Mouse (Mus musculus) embryonic facial prominence, embryonic 15.5 days (tissue): ENCODE results near the gene Megf6. TPM values are rescaled to one million over a fixed set of nuclear protein-coding genes. Genes with fewer than 3 reads are reported as not detected.

Experiments
- ATAC-seq: fragments of 200-750 bp; cut with Nextera tagmentation; 2 replicates; pipeline ENCODE4 v1.8.0; 2017; ENCODE audit warnings: low read depth, moderate TSS enrichment; ENCODE audit not compliant: insufficient number of reproducible peaks, low FRiP score, low TSS enrichment
- H3K27ac ChIP-seq: fragments of 300-500 bp; sonication (generic); replicated peaks from 2 replicates; pipeline ENCODE4 v1.5.1; 2015; ENCODE audit warnings: mild to moderate bottlenecking, inconsistent platforms
- H3K27me3 ChIP-seq: fragments of 300-500 bp; sonication (generic); 2 replicates; pipeline ENCODE4 v1.6.1; 2015; ENCODE audit warnings: inconsistent platforms
- H3K36me3 ChIP-seq: fragments of 300-500 bp; sonication (generic); 2 replicates; pipeline ENCODE4 v1.6.1; 2015; ENCODE audit warnings: mild to moderate bottlenecking, inconsistent platforms
- H3K4me1 ChIP-seq: fragments of 300-500 bp; sonication (generic); 2 replicates; pipeline ENCODE4 v1.6.1; 2015; ENCODE audit warnings: inconsistent platforms
- H3K4me2 ChIP-seq: fragments of 300-500 bp; sonication (generic); replicated peaks from 2 replicates; pipeline ENCODE4 v1.6.1; 2015; ENCODE audit warnings: mild to moderate bottlenecking, inconsistent platforms
- H3K4me3 ChIP-seq: fragments of 300-500 bp; sonication (generic); replicated peaks from 2 replicates; pipeline ENCODE4 v1.5.1; 2015; ENCODE audit warnings: mild to moderate bottlenecking, inconsistent platforms
- H3K9ac ChIP-seq: fragments of 300-500 bp; sonication (generic); 2 replicates; pipeline ENCODE4 v1.6.1; 2015; ENCODE audit warnings: inconsistent platforms
- H3K9me3 ChIP-seq: fragments of 300-500 bp; sonication (generic); replicated peaks from 2 replicates; pipeline ENCODE4 v1.6.1; 2016; ENCODE audit warnings: inconsistent platforms
- WGBS: fragments of 180-500 bp; shearing (Covaris S2); methylation state at CpG from one replicate; pipeline ENCODE4 v1.1.7; 2015; 5-methylcytosine and 5-hydroxymethylcytosine counted together
- polyA plus RNA-seq: library from polyadenylated mRNA; unstranded; fragments of >200 nt; fragmentation: Nextera tagmentation; extraction: Ambion mirVana; gene quantifications from 2 replicates; pipeline ENCODE4 v1.2.1, GENCODE M21; 2015

Megf6 gene
- polyA plus RNA-seq, 1 experiment from 2014 or later: 146 TPM

DNA sequence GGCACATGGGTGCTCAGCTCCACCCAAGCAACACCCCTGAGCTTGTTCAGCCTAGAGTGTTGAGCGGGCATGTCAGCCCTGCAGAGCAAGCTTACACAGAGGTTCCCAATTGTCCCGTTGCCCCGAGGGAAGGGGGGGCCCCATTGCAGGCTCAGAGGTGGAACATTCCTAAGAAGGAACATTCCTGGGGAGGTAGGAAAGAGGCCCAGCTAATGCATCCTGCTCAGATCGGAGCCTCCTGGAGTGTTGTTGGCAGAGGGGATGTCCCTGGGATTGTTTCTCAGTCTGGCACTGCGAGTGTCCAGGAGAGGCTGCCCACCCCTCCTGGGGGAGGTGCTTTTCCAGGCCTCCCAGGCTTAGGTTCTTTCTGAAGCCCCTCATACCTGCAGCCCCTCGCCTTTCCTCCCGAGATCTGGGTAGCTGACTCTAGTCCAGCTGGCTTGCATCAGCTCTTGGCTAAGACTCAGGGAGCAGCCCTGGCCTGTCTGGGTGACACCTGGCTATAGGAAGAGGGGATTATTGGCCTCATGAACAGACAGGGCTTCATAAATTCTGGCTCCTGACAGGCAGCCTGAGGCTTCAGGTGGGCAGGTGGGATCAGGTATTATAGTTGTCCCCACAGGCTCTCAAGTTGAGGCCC lies 47.3 kb downstream of the Megf6 start:
- Histone ChIP-seq H3K4me3 (no peak overlapping the region), H3K4me1 (peaks cover 71% of the 10 kb centered on the region), H3K4me2 (no peak overlapping the region), H3K9me3 (no peaks in the 10 kb centered on the region), H3K27me3 (no peaks in the 10 kb centered on the region), H3K27ac (peak overlapping the region; percentile 78), H3K36me3 (no peaks in the 10 kb centered on the region), H3K9ac (no peak overlapping the region)
- peak; percentile 71 for ATAC-seq
- WGBS: 29% methylated on average over 7 of the region's 7 CpGs

DNA sequence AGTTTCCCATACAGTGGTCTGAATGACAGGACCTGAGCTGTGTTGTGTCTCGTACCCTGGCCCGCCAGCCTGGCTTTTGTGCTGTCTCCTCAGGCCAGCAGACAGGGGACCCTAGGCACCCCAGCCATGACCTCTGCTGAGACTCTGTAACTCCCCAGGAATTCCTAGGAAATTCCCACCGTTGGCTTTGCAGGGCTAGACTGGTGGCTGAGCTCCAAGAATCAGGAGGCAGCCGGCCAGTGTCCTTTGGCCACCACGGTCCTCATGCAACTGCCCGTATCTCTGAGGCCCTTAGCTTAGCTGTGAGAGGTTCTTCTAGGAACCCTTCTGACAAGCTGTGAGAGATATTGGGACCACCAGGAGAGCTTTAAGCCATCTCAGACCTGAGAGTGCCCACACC lies 52.2 kb downstream of the Megf6 start:
- Histone ChIP-seq H3K27ac (peak overlapping the region; percentile 95), H3K36me3 (no peaks in the 10 kb centered on the region), H3K4me3 (no peak overlapping the region), H3K9me3 (no peaks in the 10 kb centered on the region), H3K27me3 (no peaks in the 10 kb centered on the region), H3K9ac (no peak overlapping the region), H3K4me2 (no peak overlapping the region), H3K4me1 (peaks cover 92% of the 10 kb centered on the region)
- ATAC-seq: no peak
- WGBS: 79% methylated on average over 6 of the region's 6 CpGs

GRCm38 (mm10) chr4:154224267-154224969 lies 53.9 kb downstream of the Megf6 start:
- H3K4me3 ChIP-seq: no peak overlapping the region
- WGBS: 9% methylated on average over 6 of the region's 6 CpGs
- peak; percentile 87 for ATAC-seq
- H3K27me3 ChIP-seq: no peaks in the 10 kb centered on the region
- H3K27ac ChIP-seq: peak overlapping the region; percentile 95
- no peaks in the 10 kb centered on the region for H3K36me3 ChIP-seq
- H3K4me2 ChIP-seq: peak overlapping the region; percentile 23; the same call in 1 of the 2 replicates
- H3K9me3 ChIP-seq: no peaks in the 10 kb centered on the region
- H3K4me1 ChIP-seq: peaks cover 91% of the 10 kb centered on the region
- H3K9ac ChIP-seq: no peak overlapping the region

DNA sequence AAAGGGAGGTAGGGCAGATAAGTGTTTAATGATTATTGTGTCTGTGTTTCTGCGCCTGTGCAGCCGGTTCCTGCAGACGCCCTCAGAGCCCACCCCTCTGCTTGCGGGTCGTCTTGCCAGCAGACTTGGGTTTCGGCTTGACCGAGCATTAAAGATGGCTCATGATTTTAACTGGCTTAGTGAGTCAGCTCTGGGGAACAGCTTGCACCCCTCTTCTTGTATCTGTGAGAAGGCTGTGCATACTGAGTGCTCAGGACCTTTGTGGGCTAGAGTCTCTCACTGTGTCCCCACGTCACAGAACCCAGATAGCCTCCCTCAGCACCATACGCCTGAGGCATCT lies 54.4 kb downstream of the Megf6 start:
- ATAC-seq: 0 out of 2 replicates have a peak, but pooled peaks have one; percentile 3

GRCm38 (mm10) chr4:154226678-154227077 lies 56.1 kb downstream of the Megf6 start:
- no peak overlapping the region for H3K4me3 ChIP-seq
- ATAC-seq: no peak
- WGBS: 69% methylated on average over 11 of the region's 11 CpGs
- H3K27me3 ChIP-seq: no peaks in the 10 kb centered on the region
- H3K9me3 ChIP-seq: no peaks in the 10 kb centered on the region
- H3K4me1 ChIP-seq: peaks cover 97% of the 10 kb centered on the region
- no peak overlapping the region for H3K4me2 ChIP-seq
- no peaks in the 10 kb centered on the region for H3K36me3 ChIP-seq
- no peak overlapping the region for H3K9ac ChIP-seq
- no peak overlapping the region for H3K27ac ChIP-seq

More for the DNA sequence above, 54.4 kb downstream of the Megf6 start:
- WGBS: 16% methylated on average over 9 of the region's 9 CpGs
- Histone ChIP-seq H3K36me3 (no peaks in the 10 kb centered on the region), H3K27me3 (no peaks in the 10 kb centered on the region), H3K9ac (no peak overlapping the region), H3K4me1 (peaks cover 91% of the 10 kb centered on the region), H3K4me3 (no peak overlapping the region), H3K4me2 (peak overlapping the region; percentile 23; the same call in 1 of the 2 replicates), H3K9me3 (no peaks in the 10 kb centered on the region), H3K27ac (peak overlapping the region; percentile 95)

DNA sequence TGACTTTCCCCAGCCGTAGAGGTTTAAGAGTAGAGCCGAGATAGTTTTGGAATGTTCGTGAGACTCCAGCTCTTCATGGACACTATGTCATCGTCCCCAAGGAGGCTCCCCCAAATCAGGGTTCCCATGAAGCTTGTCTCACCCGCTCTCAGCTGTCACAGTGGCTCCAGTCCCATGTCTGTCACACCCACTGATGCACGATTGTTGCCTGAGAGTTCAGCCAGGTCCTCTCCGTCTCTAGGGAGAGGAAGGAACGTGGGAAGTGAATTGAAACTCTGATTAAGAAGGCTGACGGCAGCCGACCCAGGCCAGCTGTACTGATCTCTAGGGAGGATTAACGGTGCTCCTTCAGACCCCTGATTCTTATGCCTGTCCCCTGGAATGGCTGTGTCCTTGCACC lies 57.8 kb downstream of the Megf6 start:
- no peaks in the 10 kb centered on the region for H3K27me3 ChIP-seq
- no peaks in the 10 kb centered on the region for H3K9me3 ChIP-seq
- H3K4me1 ChIP-seq: peaks cover 97% of the 10 kb centered on the region
- no peak overlapping the region for H3K4me3 ChIP-seq
- no peak overlapping the region for H3K4me2 ChIP-seq
- no peak for ATAC-seq
- H3K9ac ChIP-seq: no peak overlapping the region
- 53% methylated on average over 11 of the region's 11 CpGs for WGBS
- H3K36me3 ChIP-seq: no peaks in the 10 kb centered on the region
- H3K27ac ChIP-seq: no peak overlapping the region

DNA sequence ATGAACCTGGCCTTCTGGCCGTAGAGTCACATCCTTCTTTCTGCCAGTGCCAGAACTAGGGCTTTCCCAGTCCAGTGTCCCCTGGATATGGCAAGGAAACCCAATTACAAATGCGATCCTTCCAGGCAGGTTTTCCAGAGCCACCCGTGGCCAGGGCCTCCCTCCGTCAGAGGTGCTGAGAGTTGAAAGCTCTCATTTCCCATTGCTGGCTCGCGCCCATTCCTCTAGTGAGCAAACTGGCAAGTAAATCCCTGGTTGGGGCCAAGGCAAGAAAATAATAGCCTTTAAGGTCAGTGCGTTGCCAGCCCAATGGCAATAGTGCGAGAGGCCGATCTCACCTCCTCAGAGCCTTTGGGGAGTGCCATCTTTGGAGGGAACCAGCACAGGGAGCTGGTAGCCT lies 59.0 kb downstream of the Megf6 start:
- WGBS: 85% methylated on average over 9 of the region's 9 CpGs
- Histone ChIP-seq H3K9me3 (no peaks in the 10 kb centered on the region), H3K27me3 (no peaks in the 10 kb centered on the region), H3K4me2 (no peak overlapping the region), H3K27ac (no peak overlapping the region), H3K9ac (no peak overlapping the region), H3K4me1 (peaks cover 97% of the 10 kb centered on the region), H3K4me3 (no peak overlapping the region), H3K36me3 (no peaks in the 10 kb centered on the region)
- ATAC-seq: no peak

DNA sequence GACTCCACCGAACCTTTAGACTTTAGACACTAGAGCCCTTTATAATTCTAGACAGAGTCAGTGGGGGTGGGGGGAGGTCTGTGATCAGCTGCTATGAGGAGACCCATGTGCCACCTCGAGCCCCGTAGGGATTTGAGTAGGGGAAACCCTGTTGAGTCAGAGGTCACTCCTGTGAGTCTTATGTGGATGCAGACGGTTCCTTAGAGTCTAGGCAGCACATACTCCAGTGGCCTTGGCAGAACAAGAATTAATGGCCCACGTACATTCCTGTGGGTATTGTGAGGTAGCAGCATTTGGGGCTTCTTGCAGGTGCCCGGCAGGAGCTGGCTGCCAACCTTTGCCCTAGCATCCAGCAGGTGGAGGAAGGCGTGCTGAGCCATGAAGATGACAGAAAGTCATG lies 60.9 kb downstream of the Megf6 start:
- no peak for ATAC-seq
- no peak overlapping the region for H3K27ac ChIP-seq
- H3K4me1 ChIP-seq: peaks cover 96% of the 10 kb centered on the region
- no peak overlapping the region for H3K4me3 ChIP-seq
- H3K9me3 ChIP-seq: no peaks in the 10 kb centered on the region
- no peak overlapping the region for H3K9ac ChIP-seq
- no peak overlapping the region for H3K4me2 ChIP-seq
- H3K36me3 ChIP-seq: no peaks in the 10 kb centered on the region
- no peaks in the 10 kb centered on the region for H3K27me3 ChIP-seq
- WGBS: 78% methylated on average over 7 of the region's 7 CpGs

- Histone ChIP-seq H3K36me3 (no peaks in the 10 kb centered on the region), H3K9ac (no peak overlapping the region), H3K9me3 (no peaks in the 10 kb centered on the region), H3K27me3 (no peaks in the 10 kb centered on the region), H3K4me3 (no peak overlapping the region), H3K4me2 (no peak overlapping the region), H3K4me1 (peaks cover 96% of the 10 kb centered on the region), H3K27ac (peak overlapping the region; percentile 72)
- peak; percentile 36; the same call in 1 of the 2 replicates for ATAC-seq
- 34% methylated on average over 4 of the region's 4 CpGs for WGBS
These were observed 61.8 kb downstream of the Megf6 start for GRCm38 (mm10) chr4:154232295-154232694.

DNA sequence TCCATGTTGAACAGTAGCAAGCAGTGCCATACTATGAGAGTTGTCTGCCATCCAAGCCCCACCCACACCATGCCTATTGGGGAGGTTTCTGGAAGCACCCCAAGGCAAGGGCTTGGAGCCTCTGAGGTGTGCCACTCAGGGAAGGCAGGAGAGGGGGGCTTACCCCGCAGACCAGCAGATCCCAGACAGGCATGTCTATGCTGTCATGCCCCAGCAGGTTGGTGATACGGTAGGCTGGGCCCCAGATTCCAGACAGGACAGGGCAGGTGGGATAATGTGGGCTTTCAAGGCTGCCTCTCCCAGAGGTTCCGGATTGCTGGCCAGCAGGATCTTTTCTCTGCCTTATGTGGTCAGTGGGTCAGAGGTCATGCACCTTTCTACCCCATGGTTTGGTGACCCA lies 65.5 kb downstream of the Megf6 start:
- Histone ChIP-seq H3K9ac (no peak overlapping the region), H3K27me3 (no peaks in the 10 kb centered on the region), H3K4me1 (peaks cover 99% of the 10 kb centered on the region), H3K36me3 (no peaks in the 10 kb centered on the region), H3K4me2 (0 out of 2 replicates have a peak overlapping the region, but pooled peaks have one; percentile 69), H3K27ac (peak overlapping the region; percentile 94), H3K4me3 (0 out of 2 replicates have a peak overlapping the region, but pooled peaks have one; percentile 50), H3K9me3 (no peaks in the 10 kb centered on the region)
- 52% methylated on average over 3 of the region's 3 CpGs for WGBS
- no peak for ATAC-seq

GRCm38 (mm10) chr4:154236893-154237292 lies 66.4 kb downstream of the Megf6 start:
- Histone ChIP-seq H3K4me1 (peaks cover 97% of the 10 kb centered on the region), H3K4me2 (peak overlapping the region; percentile 69), H3K36me3 (0 out of 2 replicates have a peak, but pooled peaks cover under 1% of the 10 kb centered on the region), H3K27me3 (no peaks in the 10 kb centered on the region), H3K9me3 (no peaks in the 10 kb centered on the region), H3K9ac (no peak overlapping the region), H3K27ac (peak overlapping the region; percentile 94), H3K4me3 (peak overlapping the region; percentile 50)
- peak; percentile 71 for ATAC-seq
- 2% methylated on average over 10 of the region's 10 CpGs for WGBS
